Mouse (Mus musculus): ENCODE data around the gene Atp2a2. TPM values are rescaled to one million over a fixed set of nuclear protein-coding genes. Genes with fewer than 3 reads are reported as not detected.

The Atp2a2 gene
- total and polyA plus RNA-seq, 2 experiments from 2014 or later, result 785 to 2,277 TPM

- H3K36me3 ChIP-seq (replicated peaks; ENCODE audit: control insufficient read depth, insufficient read depth, low read length), result no peaks in the 10 kb centered on the region
- peak overlapping the region; percentile 94 for H3K27ac ChIP-seq (ENCODE audit: low read depth)
- H3K9ac ChIP-seq (replicated peaks; ENCODE audit: low read depth, low read length), result no peak overlapping the region
- no peak for DNase-seq (ENCODE audit: low spot score)
- ATAC-seq (ENCODE audit: insufficient read depth, low read depth), result peak; percentile 87
- no peaks in the 10 kb centered on the region for H3K9me3 ChIP-seq (replicated peaks; ENCODE audit: control insufficient read depth, low read length)
- H3K4me2 ChIP-seq (ENCODE audit: low read depth, low read length), result 0 out of 2 replicates have a peak overlapping the region, but pooled peaks have one; percentile 14
- H3K27me3 ChIP-seq (ENCODE audit: control insufficient read depth, insufficient read depth, low read length), result no peaks in the 10 kb centered on the region
- 23% methylated on average over 23 of the region's 23 CpGs for WGBS
- TF ChIP-seq EP300 (IDR thresholded peaks at IDR 0.05; ENCODE audit: low read depth), result no peak
- TF ChIP-seq CTCF (IDR thresholded peaks at IDR 0.05; ENCODE audit: low read depth), result 0 out of 2 replicates have a peak, but pooled peaks have one; percentile 7
- H3K4me3 ChIP-seq (ENCODE audit: low read depth, low read length), result no peak overlapping the region
- peaks cover 50% of the 10 kb centered on the region for H3K4me1 ChIP-seq (ENCODE audit: control insufficient read depth, insufficient read depth)
These were observed 18.5 kb upstream of the Atp2a2 start for GRCm38 (mm10) chr5:122520254-122521129.

GRCm38 (mm10) chr5:122519043-122519660, 17.1 kb upstream of the Atp2a2 start:
- no peaks in the 10 kb centered on the region for H3K36me3 ChIP-seq (replicated peaks; ENCODE audit: control insufficient read depth, insufficient read depth, low read length)
- H3K4me3 ChIP-seq (ENCODE audit: low read depth, low read length), result no peak overlapping the region
- H3K9ac ChIP-seq (replicated peaks; ENCODE audit: low read depth, low read length), result no peak overlapping the region
- H3K4me2 ChIP-seq (ENCODE audit: low read depth, low read length), result no peak overlapping the region
- ATAC-seq (ENCODE audit: insufficient read depth, low read depth), result no peak
- H3K9me3 ChIP-seq (replicated peaks; ENCODE audit: control insufficient read depth, low read length), result no peaks in the 10 kb centered on the region
- no peak for DNase-seq (ENCODE audit: low spot score)
- H3K27ac ChIP-seq (ENCODE audit: low read depth), result peak overlapping the region; percentile 94
- no peaks in the 10 kb centered on the region for H3K27me3 ChIP-seq (ENCODE audit: control insufficient read depth, insufficient read depth, low read length)
- WGBS, result 31% methylated on average over 7 of the region's 7 CpGs
- peaks cover 46% of the 10 kb centered on the region for H3K4me1 ChIP-seq (ENCODE audit: control insufficient read depth, insufficient read depth)
- no peak for TF ChIP-seq CTCF (IDR thresholded peaks at IDR 0.05; ENCODE audit: low read depth)

GRCm38 (mm10) chr5:122518247-122518646, 16.2 kb upstream of the Atp2a2 start:
- H3K36me3 ChIP-seq (replicated peaks; ENCODE audit: control insufficient read depth, insufficient read depth, low read length), result no peaks in the 10 kb centered on the region
- TF ChIP-seq EP300 (IDR thresholded peaks at IDR 0.05; ENCODE audit: low read depth) (no peak), CTCF (IDR thresholded peaks at IDR 0.05; ENCODE audit: low read depth) (no peak)
- H3K9me3 ChIP-seq (replicated peaks; ENCODE audit: control insufficient read depth, low read length), result no peaks in the 10 kb centered on the region
- no peaks in the 10 kb centered on the region for H3K27me3 ChIP-seq (ENCODE audit: control insufficient read depth, insufficient read depth, low read length)
- H3K4me1 ChIP-seq (ENCODE audit: control insufficient read depth, insufficient read depth), result peaks cover 53% of the 10 kb centered on the region
- DNase-seq (ENCODE audit: low spot score), result no peak
- H3K4me2 ChIP-seq (ENCODE audit: low read depth, low read length), result no peak overlapping the region
- WGBS, result 43% methylated on average over 8 of the region's 8 CpGs
- H3K27ac ChIP-seq (ENCODE audit: low read depth), result peak overlapping the region; percentile 94; the same call in 1 of the 2 replicates
- H3K4me3 ChIP-seq (ENCODE audit: low read depth, low read length), result no peak overlapping the region
- ATAC-seq (ENCODE audit: insufficient read depth, low read depth), result no peak
- H3K9ac ChIP-seq (replicated peaks; ENCODE audit: low read depth, low read length), result no peak overlapping the region

GRCm38 (mm10) chr5:122516901-122517300, 14.9 kb upstream of the Atp2a2 start:
- WGBS, result 79% methylated on average over 5 of the region's 5 CpGs
- peaks cover 55% of the 10 kb centered on the region for H3K4me1 ChIP-seq (ENCODE audit: control insufficient read depth, insufficient read depth)
- H3K27ac ChIP-seq (ENCODE audit: low read depth), result no peak overlapping the region

GRCm38 (mm10) chr5:122516029-122516730, 14.2 kb upstream of the Atp2a2 start:
- Histone ChIP-seq H3K4me3 (ENCODE audit: low read depth, low read length) (no peak overlapping the region), H3K9me3 (replicated peaks; ENCODE audit: control insufficient read depth, low read length) (no peaks in the 10 kb centered on the region), H3K27ac (ENCODE audit: low read depth) (no peak overlapping the region), H3K36me3 (replicated peaks; ENCODE audit: control insufficient read depth, insufficient read depth, low read length) (no peaks in the 10 kb centered on the region), H3K9ac (replicated peaks; ENCODE audit: low read depth, low read length) (no peak overlapping the region), H3K4me1 (ENCODE audit: control insufficient read depth, insufficient read depth) (peaks cover 60% of the 10 kb centered on the region), H3K4me2 (ENCODE audit: low read depth, low read length) (no peak overlapping the region), H3K27me3 (ENCODE audit: control insufficient read depth, insufficient read depth, low read length) (no peaks in the 10 kb centered on the region)
- ATAC-seq (ENCODE audit: insufficient read depth, low read depth) (no peak), DNase-seq (ENCODE audit: low spot score) (no peak)
- WGBS, result 65% methylated on average over 11 of the region's 11 CpGs
- TF ChIP-seq CTCF (IDR thresholded peaks at IDR 0.05; ENCODE audit: low read depth) (no peak), EP300 (IDR thresholded peaks at IDR 0.05; ENCODE audit: low read depth) (no peak)

More at GRCm38 (mm10) chr5:122516901-122517300, 14.9 kb upstream of the Atp2a2 start:
- TF ChIP-seq CTCF (IDR thresholded peaks at IDR 0.05; ENCODE audit: low read depth), result no peak
- TF ChIP-seq EP300 (IDR thresholded peaks at IDR 0.05; ENCODE audit: low read depth), result no peak
- no peak overlapping the region for H3K4me2 ChIP-seq (ENCODE audit: low read depth, low read length)
- ATAC-seq (ENCODE audit: insufficient read depth, low read depth) (no peak), DNase-seq (ENCODE audit: low spot score) (no peak)
- H3K27me3 ChIP-seq (ENCODE audit: control insufficient read depth, insufficient read depth, low read length), result no peaks in the 10 kb centered on the region
- H3K4me3 ChIP-seq (ENCODE audit: low read depth, low read length), result no peak overlapping the region
- H3K9me3 ChIP-seq (replicated peaks; ENCODE audit: control insufficient read depth, low read length), result no peaks in the 10 kb centered on the region
- no peak overlapping the region for H3K9ac ChIP-seq (replicated peaks; ENCODE audit: low read depth, low read length)
- no peaks in the 10 kb centered on the region for H3K36me3 ChIP-seq (replicated peaks; ENCODE audit: control insufficient read depth, insufficient read depth, low read length)

Data from heart, postnatal 0 days (tissue).